Mouse (Mus musculus) heart, postnatal 14 days (tissue): ENCODE results near the gene Dot1l. TPM values are rescaled to one million over a fixed set of nuclear protein-coding genes. Genes with fewer than 3 reads are reported as not detected.
"Not testable (repeated sequence)": the region's sequence is repeated elsewhere in the genome, so short reads cannot be mapped to it uniquely, and the experiment has no call there.

Experiments used
- DNase-seq, 2 experiments: peaks; one replicate each; pipeline ENCODE4 v3.0.0; 2021 to 2022
- intact Hi-C: fragments of 180-260 bp; cut with DNase I; formaldehyde crosslinking; loops from one replicate; pipeline ENCODE4 v1.15.1; 2025
- total RNA-seq, 2 experiments: library from RNA; stranded (reverse); gene quantifications; 2 replicates each; pipeline ENCODE4 v1.2.3; 2021

The Dot1l gene
- total RNA-seq, 2 experiments from 2014 or later, result 55.1 to 56.3 TPM

GRCm38 (mm10) chr10:80827063-80827869 is 72.3 kb downstream of the Dot1l start:
- no peak for DNase-seq
- intact Hi-C loops, result no loop called here

DNA sequence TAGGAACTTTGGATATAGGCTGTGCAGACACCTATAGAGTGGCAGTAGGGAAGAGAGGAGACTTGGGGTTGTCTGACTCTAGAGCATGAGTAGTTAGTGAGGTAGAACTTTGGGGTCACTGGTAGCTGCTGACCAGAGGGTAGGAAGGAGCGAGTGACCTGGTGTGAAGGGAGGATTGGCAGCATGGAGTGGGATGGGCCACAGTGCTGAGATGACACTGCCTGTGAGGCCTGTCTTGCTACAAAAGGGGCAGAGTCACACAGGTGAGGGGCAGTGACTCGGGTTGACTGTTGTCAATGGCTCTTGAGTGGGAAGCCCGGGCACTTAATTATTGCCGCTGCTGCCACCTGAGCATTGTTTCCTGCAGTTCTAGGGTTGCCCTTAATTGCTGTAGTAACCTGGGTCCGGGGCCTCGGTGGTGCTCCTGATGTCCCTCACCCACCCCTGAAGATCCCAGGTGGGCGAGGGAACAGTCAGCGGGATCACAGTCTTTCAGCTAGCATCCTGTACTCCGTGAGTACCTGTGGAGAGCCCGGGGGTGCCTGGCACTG is 72.9 kb downstream of the Dot1l start:
- DNase-seq, result no peak
- intact Hi-C loops, result no loop called here

DNA sequence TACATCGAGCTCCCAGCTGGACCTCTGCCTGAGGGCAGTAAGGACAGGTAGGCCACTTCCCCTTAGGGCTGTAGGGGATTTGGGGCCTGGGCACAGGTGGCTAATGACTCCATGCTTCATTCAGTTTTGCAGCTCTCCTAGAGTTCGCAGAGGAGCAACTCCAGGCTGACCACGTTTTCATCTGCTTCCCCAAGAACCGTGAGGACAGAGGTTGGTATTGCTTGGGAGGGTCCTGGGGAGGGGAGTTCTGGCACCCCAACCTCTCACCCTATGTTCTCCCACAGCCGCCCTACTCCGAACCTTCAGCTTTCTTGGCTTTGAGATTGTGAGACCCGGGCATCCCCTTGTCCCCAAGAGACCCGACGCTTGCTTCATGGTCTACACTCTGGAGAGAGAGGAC is 73.6 kb downstream of the Dot1l start:
- intact Hi-C loops, DNase-seq: not testable (repeated sequence)

DNA sequence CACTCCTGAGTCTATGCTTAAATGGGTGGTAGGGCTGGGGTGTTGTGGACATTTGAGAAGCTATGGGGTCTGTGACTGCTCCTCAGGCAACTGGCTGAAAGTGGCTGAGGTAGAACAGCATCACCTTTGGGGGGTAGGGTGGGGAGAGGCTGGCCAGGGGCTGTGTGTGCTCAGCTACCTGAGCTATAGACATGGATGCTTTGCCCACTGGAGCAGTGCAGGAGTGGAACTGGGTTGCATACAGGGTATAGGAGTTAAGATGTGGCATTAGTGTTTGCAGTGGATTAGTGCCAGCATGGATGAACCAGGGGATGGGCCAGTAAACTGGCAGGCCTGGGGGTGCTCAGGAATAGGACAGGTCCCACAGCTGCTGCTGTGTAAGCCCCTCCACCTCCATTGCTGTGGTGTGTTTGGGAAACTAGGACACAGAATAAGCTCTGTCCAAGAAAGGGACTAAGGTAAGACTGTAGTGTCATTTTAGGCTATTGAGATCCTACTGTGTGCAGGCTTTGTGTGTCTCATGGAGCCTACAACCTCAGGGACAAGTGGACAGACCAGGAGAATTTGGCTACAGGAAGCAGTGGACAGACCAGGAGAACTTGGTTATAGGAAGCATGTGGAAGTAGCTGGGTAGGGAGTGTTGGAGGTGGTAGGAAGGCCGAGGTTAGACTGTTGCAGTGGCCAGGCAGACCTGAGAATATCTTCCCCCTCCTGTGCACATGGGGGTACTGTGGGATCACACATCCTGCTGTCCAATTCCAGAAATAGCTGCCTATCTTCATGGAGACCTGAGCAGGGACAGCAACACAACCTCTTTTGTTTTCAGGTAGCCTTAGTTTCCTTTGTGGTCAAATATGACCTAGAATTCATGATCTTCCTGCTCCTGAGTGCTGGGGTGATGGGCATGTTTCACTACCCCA is 74.6 kb downstream of the Dot1l start:
- no peak for DNase-seq
- intact Hi-C loops, result no loop called here

GRCm38 (mm10) chr10:80831136-80831535 is 76.1 kb downstream of the Dot1l start:
- intact Hi-C loops, result no loop called here
- peak; percentile 45 to 57 for DNase-seq

DNA sequence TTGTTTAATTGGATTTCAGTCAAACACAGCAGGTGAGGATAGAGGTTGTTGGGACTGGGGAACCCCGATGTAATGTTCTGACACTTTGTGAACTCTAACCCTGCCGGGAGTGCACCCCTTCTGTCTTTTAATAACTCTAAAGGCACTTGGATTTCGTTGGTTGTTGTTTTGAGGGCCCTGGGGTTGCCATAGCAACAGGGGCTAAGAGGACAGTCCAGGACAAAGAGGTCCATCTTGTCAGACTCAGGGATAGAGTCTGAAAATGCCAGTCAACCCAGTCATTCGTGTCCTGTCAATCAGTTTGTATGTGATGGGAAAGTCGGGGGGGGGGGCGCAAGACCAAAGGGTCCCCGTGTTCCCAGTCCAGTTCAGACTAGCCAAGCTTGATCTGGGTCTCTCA is 77.8 kb downstream of the Dot1l start:
- no peak for DNase-seq
- intact Hi-C loops, result loop anchor here (2.0 kb wide), 1 partner anchor 22 kb away; the partner anchor contains the start of genes Lsm7 and Sppl2b

DNA sequence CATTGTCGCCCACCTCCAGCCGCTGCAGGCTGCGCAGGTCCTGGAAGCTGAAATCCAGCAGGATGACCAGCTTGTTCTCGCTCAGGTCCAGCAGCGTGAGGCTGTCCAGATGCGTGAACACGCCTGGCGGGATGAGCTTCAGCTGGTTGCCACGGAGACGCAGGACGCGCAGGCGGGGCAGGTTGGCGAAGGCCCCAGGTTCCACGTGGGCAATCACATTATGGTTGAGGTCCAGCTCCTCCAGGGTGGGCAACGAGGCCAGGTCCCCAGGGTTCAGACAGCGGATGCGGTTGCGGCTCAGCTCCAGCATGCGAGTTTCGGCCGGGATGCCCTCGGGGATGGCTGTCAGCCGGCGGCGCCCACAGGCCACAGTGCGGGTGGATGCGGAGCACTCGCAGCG is 80.6 kb downstream of the Dot1l start:
- intact Hi-C loops, result no loop called here
- DNase-seq, result no peak

DNA sequence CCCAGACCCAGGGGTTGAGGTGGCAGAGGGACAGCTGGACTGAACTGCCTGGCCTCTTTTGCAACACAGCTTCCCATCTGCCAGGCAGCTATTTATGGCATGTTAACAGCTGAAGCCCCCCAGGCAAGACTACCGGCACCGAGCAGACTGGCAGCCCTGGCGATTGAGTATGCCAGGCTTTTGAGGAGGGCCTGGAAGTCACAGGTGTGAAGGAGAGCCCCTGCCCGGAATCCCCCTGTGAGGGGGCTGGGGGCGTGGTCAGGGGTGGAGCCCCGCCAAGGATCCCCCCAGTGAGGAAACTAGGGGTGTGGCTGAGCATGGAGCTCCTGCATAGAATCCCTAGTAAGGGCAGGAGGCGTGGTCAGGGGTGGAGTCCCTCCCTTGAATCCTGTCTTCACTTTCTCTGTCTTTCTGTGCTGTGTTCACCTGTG is 82.0 kb downstream of the Dot1l start:
- DNase-seq, result no peak
- intact Hi-C loops, result no loop called here

GRCm38 (mm10) chr10:80837827-80838226 is 82.8 kb downstream of the Dot1l start:
- peak; percentile 35 to 51 for DNase-seq
- intact Hi-C loops, result no loop called here

DNA sequence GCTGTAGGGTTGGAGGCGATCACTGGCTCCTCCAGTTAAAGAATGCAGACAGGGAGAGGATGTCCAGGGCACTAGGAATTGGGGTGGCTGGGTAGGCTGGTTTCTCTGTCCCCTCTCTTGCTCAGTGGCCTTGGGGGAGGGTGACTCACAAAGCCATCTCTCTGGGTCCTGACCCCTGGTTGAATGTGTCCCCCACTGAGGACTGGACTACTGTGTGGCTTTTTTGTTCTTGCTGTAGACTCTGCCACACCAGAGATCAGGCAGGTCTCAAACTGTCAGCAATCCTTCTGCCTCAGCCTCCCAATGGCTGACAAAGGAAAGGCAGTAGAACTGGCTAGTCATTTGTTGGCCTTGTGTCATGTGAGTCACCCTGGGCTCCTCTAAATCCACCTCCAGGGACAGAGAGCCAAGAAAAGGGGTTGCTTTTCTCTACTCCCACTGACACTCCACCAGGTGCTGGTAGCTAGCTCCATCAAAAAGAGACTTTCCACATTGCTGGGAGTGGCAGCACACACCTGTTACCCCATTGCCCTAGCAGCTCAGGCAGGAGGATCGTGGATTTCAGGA is 83.4 kb downstream of the Dot1l start:
- DNase-seq, result no peak
- intact Hi-C loops, result no loop called here

GRCm38 (mm10) chr10:80839848-80840247 is 84.8 kb downstream of the Dot1l start:
- intact Hi-C loops, result no loop called here
- DNase-seq, result no peak

DNA sequence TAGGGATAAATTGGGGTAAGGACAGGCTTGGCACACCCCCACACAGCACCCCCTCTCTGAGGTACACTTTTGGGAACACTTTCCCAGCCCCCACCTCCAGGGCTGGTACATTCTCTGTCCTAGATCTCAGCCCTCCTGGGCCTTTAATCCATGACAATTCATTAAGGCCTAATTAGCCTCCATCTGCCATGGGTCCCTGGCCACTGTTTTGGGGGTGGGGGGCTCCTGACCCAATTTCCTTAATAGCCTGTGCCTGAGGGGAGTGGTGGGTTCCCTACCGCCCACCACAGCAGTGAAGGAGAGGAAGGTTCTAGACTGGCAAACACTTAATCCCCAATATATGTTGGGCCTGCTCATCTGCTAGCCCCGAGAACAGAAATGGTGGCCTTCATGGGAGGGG is 86.7 kb downstream of the Dot1l start:
- intact Hi-C loops, result no loop called here
- DNase-seq, result no peak

DNA sequence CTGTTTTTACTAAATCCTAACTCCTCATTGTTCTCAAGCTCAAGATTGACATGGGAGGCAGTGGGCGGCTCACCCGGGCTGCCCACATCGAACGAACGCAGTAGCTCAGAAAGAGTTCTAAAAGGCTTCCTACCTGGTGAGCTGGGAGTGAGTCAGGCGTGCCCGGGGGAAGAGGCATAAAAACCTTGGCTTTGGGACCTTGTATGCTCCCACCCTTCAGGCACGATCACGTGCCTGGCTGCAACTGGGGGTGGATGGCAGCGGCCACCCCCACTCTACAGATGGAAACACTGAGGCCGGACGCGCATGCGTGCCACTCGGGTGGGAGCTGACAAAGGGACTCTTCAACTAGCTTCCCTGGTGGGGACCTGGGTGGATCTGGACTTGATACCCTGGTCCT is 87.3 kb downstream of the Dot1l start:
- DNase-seq, result no peak
- intact Hi-C loops, result no loop called here

- DNase-seq, result no peak
- intact Hi-C loops, result no loop called here
Measured at GRCm38 (mm10) chr10:80843087-80843930, 88.3 kb downstream of the Dot1l start.

GRCm38 (mm10) chr10:80843931-80844547 is 89.0 kb downstream of the Dot1l start, which contains the start of gene Lingo3:
Lingo3 (minus strand) TSS chr10:80844039.
- DNase-seq, result peak in 1 of 2 experiments; percentile 54
- intact Hi-C loops, result no loop called here
